Mouse (Mus musculus) heart, postnatal 0 days (tissue): ENCODE data around the gene Rep15.

ENCODE experiments used
- CTCF ChIP-seq: IDR thresholded peaks from 2 replicates; pipeline ENCODE4 v1.5.1; 2016; ENCODE audit warnings: antibody characterized with exemption, control low read depth, low read depth
- EP300 ChIP-seq: IDR thresholded peaks from 2 replicates; pipeline ENCODE4 v1.6.1; 2016; ENCODE audit warnings: antibody characterized with exemption, low read depth

DNA sequence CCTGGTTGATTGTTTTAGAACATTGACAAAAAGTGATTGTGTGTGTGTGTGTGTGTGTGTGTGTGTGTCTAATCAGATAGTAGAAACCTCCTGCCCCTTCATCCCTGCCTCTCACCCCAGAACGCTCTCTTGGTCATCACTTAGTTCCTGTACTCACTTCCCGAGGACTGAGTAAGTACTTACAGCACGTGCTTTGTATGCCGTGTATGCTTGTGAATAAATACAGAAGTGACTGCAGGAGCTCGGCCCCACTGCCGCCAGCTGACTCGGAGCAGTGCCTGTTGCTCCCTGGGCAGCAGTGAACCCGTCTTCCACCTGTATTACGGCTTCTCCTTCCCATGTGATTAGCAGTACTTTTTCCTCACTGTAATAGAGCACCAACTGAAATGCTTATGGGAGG lies 20.1 kb downstream of the Rep15 start:
- TF ChIP-seq CTCF (no peak), EP300 (no peak)
